Mouse (Mus musculus) mature B cell (primary cell): Measurements from ENCODE around the gene Mybph.
"Not testable (repeated sequence)": the region's sequence is repeated elsewhere in the genome, so short reads cannot be mapped to it uniquely, and the experiment has no call there.

Source experiments
- in situ Hi-C: fragments of 300-500 bp; cut with MboI; formaldehyde crosslinking; loops from 2 replicates; pipeline ENCODE4 v1.14.3; 2019

The Mybph gene

GRCm38 (mm10) chr1:134232778-134233531 lies 39.7 kb downstream of the Mybph start:
- in situ Hi-C loops, result no loop called here

DNA sequence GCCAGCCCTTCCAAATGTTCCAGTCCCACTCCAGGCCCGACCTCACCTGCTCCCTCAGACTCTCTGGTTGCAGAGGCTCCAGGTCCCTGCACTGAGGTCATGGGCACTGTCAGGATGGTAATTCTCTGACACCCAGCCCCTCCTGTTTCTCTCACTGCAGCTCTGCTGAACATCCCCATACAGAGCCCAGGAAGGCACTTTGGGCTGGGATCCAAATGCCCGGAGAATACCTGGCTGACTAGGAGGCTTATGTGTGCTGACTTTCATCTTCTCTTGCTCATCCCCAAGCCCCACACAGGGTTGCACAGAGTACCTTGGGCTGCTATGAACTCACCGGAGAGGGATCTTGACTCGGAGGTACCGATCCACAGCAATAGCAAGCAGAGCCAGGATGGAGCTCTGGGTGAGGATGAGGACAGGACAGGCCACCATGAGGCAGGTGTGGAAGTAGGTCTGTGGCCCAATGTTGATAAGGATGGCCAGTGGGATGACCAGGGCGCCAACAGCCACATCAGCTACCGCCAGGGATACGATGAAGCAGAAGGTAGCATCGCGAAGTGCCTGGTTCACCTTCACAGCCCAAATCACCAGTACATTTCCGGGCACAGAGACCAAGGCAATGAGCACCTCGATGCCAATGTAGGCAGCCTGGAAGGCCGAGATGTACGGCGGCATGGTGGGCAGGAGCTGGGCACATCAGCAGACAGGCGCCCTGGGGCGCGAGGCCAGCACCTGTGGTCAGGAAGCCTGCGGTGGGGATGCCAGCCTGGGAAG lies 40.6 kb downstream of the Mybph start:
- in situ Hi-C loops, result no loop called here

- in situ Hi-C loops, result no loop called here
These were observed 41.5 kb downstream of the Mybph start for GRCm38 (mm10) chr1:134234455-134235390.

- in situ Hi-C loops, result no loop called here
These were observed 42.2 kb downstream of the Mybph start, which contains the start of gene Adora1 for GRCm38 (mm10) chr1:134235391-134235921. Gene Adora1, minus strand, starts transcription at chr1:134235431.

DNA sequence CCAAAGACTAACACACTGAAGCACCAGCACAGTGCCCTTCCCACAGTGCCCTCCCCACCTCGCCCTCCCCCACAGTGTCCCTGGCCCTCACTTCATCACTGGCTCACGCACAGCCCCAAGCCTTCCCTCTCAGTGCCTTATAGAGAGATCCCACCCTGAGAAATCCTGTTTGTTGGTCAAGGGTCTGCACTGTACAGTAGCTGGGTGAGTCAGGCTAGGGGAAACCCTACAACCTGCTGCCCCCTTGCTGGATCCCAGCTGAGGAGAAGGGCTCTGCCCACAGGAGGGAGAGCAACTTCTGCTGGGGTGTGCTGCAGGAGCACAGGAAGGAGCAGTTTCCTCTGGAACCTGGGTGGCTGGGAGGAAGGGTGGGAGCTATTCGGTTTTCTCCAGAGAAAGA lies 42.9 kb downstream of the Mybph start:
- in situ Hi-C loops, result no loop called here

DNA sequence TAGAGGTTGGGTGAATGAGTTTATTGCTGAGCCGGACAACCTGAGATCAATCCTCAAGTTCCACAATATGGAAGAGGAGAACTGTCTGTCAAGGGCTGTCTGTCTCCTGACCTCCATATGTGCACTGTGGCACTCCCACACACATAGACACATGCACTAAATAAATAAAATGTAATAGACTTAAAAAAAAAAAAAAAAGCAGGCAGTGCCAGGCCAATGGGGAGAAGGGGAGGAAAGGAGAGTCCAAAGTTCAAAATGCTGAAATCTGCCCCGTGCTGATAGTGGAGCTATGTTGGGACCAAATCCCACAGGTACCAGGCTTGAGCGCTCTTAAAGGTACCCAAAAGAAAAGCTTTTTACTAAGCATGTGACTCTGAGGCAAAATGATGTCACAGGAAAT lies 44.2 kb downstream of the Mybph start:
- in situ Hi-C loops, result no loop called here

DNA sequence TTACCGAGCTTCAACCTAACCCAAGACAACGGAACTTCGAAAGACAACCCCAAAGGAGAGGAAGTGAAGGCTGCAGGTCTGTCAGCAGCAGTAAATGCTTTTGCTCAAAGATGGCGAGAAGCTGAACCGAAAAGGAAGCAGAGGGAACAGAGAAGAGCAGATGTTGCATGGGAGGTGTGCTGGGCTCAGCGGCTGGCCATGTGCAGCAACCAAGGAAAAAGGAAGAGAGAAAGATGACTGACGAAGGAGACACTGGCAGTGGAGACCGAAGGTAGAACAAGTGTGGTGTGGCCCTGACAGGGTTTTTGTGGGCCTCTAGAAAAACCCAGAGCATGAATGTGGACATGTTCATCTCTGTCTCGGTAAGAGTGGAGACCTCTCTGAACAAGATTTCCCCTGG lies 47.5 kb downstream of the Mybph start:
- in situ Hi-C loops, result no loop called here

DNA sequence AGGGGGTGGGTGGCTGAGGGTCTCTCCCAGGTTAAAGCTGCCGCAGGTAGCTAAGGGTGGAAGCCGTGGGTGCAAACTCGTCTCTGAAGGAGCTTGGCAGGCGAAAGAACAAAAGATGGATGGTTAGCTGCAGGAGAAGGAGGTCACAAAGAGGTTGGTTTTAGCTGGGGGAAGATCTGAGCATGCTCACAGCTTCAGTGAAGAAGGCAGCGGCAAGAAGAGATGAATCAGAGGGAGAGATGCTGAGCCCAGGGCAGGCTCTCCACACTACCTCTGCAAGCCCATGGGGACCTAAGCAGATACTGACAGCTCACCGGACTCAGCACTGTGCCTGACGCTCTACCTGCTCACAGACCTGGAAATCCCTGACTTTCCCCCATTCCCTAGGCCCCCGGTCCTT lies 48.0 kb downstream of the Mybph start:
- in situ Hi-C loops, result no loop called here

DNA sequence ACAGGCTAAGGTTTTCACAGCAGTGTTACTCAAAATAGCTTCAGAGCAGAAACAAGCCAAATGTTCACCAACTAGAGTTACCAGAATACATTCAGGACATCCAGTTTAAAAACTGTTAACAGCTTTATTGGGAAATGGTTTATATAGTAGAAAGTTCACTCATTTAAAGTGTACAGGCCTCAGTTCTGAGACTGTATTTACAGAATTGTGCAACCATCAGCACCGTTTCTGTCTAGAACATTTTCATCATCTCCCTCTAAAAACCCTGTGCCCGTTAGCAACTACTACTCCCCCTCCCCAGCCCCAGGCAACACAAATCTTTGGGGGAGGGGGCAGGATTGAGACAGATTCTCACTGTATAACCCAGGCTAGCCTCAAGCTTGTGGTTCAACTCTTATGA lies 49.0 kb downstream of the Mybph start:
- in situ Hi-C loops, result no loop called here

DNA sequence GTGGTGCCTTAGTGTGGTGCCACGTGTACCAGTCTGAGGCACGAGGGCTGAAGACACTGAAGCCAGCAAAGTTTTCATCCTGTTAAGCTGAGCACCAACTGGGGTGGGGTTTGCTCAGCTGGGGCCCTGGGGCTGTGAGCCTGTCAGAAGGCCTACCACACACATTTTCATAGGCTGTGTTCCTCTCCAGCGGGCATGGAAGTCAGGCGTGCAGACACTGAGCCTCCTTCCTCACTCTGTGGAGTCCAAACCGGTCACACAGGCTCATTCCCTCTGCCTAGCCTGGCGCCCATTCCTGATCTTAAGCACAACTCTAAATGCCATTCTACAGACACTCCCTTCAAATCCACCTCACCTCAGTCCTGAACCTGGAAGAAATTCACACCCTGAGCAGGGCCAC lies 50.3 kb downstream of the Mybph start:
- in situ Hi-C loops, result no loop called here

- in situ Hi-C loops, result no loop called here
These were observed 51.0 kb downstream of the Mybph start for GRCm38 (mm10) chr1:134243948-134244914.

DNA sequence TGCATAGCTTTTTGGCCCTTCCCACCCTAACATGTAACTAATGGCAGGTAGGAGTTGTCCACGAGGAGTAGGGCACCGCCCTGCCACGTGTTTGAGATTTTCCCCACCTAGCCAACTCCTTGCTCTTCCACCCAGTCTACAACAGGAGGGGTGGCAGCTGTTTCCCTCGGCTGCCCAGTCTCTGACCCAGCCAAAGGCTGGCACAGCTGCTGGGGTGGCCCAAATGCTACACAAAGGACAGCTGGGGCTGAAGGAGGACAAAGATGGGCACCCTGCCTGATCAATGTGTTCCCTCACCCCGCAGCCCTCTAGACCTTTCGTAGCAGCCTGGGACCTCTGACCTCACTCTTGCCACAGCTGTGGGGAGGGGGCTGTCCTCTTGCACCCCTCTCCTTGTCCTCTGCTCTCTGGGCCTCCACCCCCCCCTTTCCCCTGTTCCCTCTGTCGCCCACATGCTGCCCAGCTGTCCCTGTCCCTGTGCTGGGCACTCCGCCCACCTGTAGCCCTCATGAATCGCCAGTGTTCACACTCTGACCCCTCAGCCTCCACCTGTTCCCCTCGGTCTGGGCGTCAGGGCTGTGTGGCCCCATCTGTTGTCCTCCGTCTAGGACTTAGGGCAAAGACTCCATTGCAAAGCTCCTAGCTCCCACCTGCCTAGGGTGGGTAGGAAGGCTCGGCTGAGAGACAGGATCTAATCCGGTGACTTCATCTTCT lies 51.9 kb downstream of the Mybph start:
- in situ Hi-C loops, result no loop called here

GRCm38 (mm10) chr1:134246590-134246989 lies 53.3 kb downstream of the Mybph start:
- in situ Hi-C loops, result no loop called here

DNA sequence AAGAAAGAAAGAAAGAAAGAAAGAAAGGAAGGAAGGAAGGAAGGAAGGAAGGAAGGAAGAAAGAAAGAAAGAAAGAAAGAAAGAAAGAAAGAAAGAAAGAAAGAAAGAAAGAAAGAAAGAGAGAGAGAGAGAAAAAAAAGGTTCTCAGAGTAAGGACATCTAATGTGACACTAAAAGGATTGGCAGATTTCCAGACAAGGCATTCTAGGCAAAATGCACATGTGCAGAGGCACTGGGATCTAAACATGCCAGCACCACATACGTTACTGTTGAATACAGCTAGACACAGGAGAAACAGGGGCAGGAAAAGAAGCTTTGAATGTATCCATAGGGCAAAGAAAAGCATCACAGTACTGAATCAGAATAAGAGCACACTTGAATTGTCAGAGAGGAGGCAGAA lies 56.4 kb downstream of the Mybph start:
- in situ Hi-C loops, result not testable (repeated sequence)
